ENCODE assay signal across 9 mouse cellular contexts in genomic region chr3:38255674-38256073, GRCm38 (mm10).
DNase-seq lines count a peak whose midpoint lies in the region; ATAC-seq lines count a peak whose summit lies in the region.
"Had no signal": no experiment of that assay in that cellular context is flagged by ENCODE, and none has a peak within 500 bp of the region (broad histone marks: within the 10 kb centered on the region; RNA-seq: fewer than 3 reads in every experiment).

No protein-coding gene starts in this region.

- no peak overlapping the region for H3K4me2 ChIP-seq in neural tube, embryonic 12.5 days (replicated peaks)
- H3K4me2 ChIP-seq: embryonic facial prominence, embryonic 12.5 days had no signal

- intact Hi-C loops in left cerebral cortex, postnatal 10 days (cut with DNase I), result loop anchor here (2.0 to 10.0 kb wide), 2 partner anchors 229 to 593 kb away; partner anchors contain the start of gene Ankrd50

- no peak for DNase-seq in neural tube, embryonic 10.5 days (ENCODE audit: extremely low spot score, low spot score)
- DNase-seq in adrenal gland, adult 18-20 months (ENCODE audit: low spot score in 2 of 2), result peak; percentile 32 to 54
- peak; percentile 37 for DNase-seq in embryo, embryonic 11.5 days (ENCODE audit: low read depth, low spot score)
- peak; percentile 47 for DNase-seq in hindbrain, embryonic 10.5 days (ENCODE audit: low spot score)
- peak; percentile 36 to 50 for DNase-seq in left cerebral cortex, postnatal 10 days (ENCODE audit: extremely low spot score in 1 of 2, low spot score in 2 of 2)
- peak; percentile 50 for DNase-seq in naive thymus-derived CD4-positive, alpha-beta T cell, adult 2 months (ENCODE audit: low read depth)
- DNase-seq in ovary, adult 18-20 months (ENCODE audit: low spot score), result no peak

- H3K27me3 ChIP-seq in neural tube, embryonic 12.5 days (replicated peaks), result no peaks in the 10 kb centered on the region
- H3K27me3 ChIP-seq in hindbrain, embryonic 10.5 days (ENCODE audit: insufficient read depth, poor library complexity, severe bottlenecking), result no peaks in the 10 kb centered on the region
- H3K27me3 ChIP-seq: embryonic facial prominence, embryonic 12.5 days had no signal

- H3K9ac ChIP-seq in neural tube, embryonic 12.5 days, result no peak overlapping the region
- H3K9ac ChIP-seq: embryonic facial prominence, embryonic 12.5 days had no signal

- H3K27ac ChIP-seq in neural tube, embryonic 12.5 days, result no peak overlapping the region
- H3K27ac ChIP-seq in hindbrain, embryonic 10.5 days, result no peak overlapping the region
- H3K27ac ChIP-seq: embryonic facial prominence, embryonic 12.5 days had no signal

- no peak overlapping the region for H3K4me3 ChIP-seq in neural tube, embryonic 12.5 days
- no peak overlapping the region for H3K4me3 ChIP-seq in hindbrain, embryonic 10.5 days
- H3K4me3 ChIP-seq: embryonic facial prominence, embryonic 12.5 days had no signal

- ATAC-seq in neural tube, embryonic 12.5 days (ENCODE audit: low FRiP score, low read depth), result 0 out of 2 replicates have a peak, but pooled peaks have one; percentile 49

- peaks cover 9% of the 10 kb centered on the region; the same call in 1 of the 2 replicates for H3K4me1 ChIP-seq in neural tube, embryonic 12.5 days
- peaks cover 17% of the 10 kb centered on the region for H3K4me1 ChIP-seq in hindbrain, embryonic 10.5 days (replicated peaks)

- 9% methylated on average over 2 of the region's 2 CpGs for WGBS in neural tube, embryonic 12.5 days
- WGBS in hindbrain, embryonic 10.5 days, result 11% methylated on average over 2 of the region's 2 CpGs

- H3K9me3 ChIP-seq in neural tube, embryonic 12.5 days, result no peaks in the 10 kb centered on the region
- no peaks in the 10 kb centered on the region for H3K9me3 ChIP-seq in hindbrain, embryonic 10.5 days
- H3K9me3 ChIP-seq: embryonic facial prominence, embryonic 12.5 days had no signal

- no peaks in the 10 kb centered on the region for H3K36me3 ChIP-seq in neural tube, embryonic 12.5 days
- no peaks in the 10 kb centered on the region for H3K36me3 ChIP-seq in hindbrain, embryonic 10.5 days
- H3K36me3 ChIP-seq: embryonic facial prominence, embryonic 12.5 days had no signal

Comparison
In these comparisons a context has a peak if more than half of its experiments do, and no peak if none do; other contexts are left out.
1. DNase-seq: peak in adrenal gland, adult 18-20 months (2 of 2), embryo, embryonic 11.5 days (single experiment), hindbrain, embryonic 10.5 days (single experiment), left cerebral cortex, postnatal 10 days (2 of 2) and naive thymus-derived CD4-positive, alpha-beta T cell, adult 2 months (single experiment); none in neural tube, embryonic 10.5 days (single experiment) and ovary, adult 18-20 months (single experiment).